Mouse (Mus musculus) stomach, postnatal 0 days (tissue): ENCODE results near the gene Mier2. TPM values are rescaled to one million over a fixed set of nuclear protein-coding genes. Genes with fewer than 3 reads are reported as not detected.

Source experiments
- ATAC-seq: fragments of 200-750 bp; cut with Nextera tagmentation; 2 replicates; pipeline ENCODE4 v1.8.0; 2017; ENCODE audit not compliant: low FRiP score, low TSS enrichment
- DNase-seq: peaks from one replicate; pipeline ENCODE4 v3.0.0-alpha.2; 2016; ENCODE audit warnings: low spot score
- H3K27ac ChIP-seq: fragments of 300-500 bp; sonication (generic); replicated peaks from 2 replicates; pipeline ENCODE4 v1.5.1; 2014; ENCODE audit warnings: mild to moderate bottlenecking, control low read depth
- H3K27me3 ChIP-seq: fragments of 300-500 bp; sonication (generic); 2 replicates; pipeline ENCODE4 v1.6.1; 2014; ENCODE audit warnings: low read length; ENCODE audit not compliant: control insufficient read depth, insufficient read depth
- H3K36me3 ChIP-seq: fragments of 300-500 bp; sonication (generic); 2 replicates; pipeline ENCODE4 v1.6.1; 2014; ENCODE audit warnings: low read length, mixed read lengths; ENCODE audit not compliant: control insufficient read depth, insufficient read depth
- H3K4me1 ChIP-seq: fragments of 300-500 bp; sonication (generic); replicated peaks from 2 replicates; pipeline ENCODE4 v1.6.1; 2014; ENCODE audit warnings: antibody characterized with exemption; ENCODE audit not compliant: control insufficient read depth, insufficient read depth
- H3K4me2 ChIP-seq: fragments of 300-500 bp; sonication (generic); replicated peaks from 2 replicates; pipeline ENCODE4 v1.6.1; 2014; ENCODE audit warnings: low read depth, mild to moderate bottlenecking, control low read depth, moderate library complexity
- H3K4me3 ChIP-seq: fragments of 300-500 bp; sonication (generic); 2 replicates; pipeline ENCODE4 v1.5.1; 2014; ENCODE audit warnings: low read depth, low read length, control low read depth
- H3K9ac ChIP-seq: fragments of 300-500 bp; sonication (generic); 2 replicates; pipeline ENCODE4 v1.6.1; 2014; ENCODE audit warnings: mild to moderate bottlenecking, low read length, control low read depth, mixed read lengths
- H3K9me3 ChIP-seq: fragments of 300-500 bp; sonication (generic); 2 replicates; pipeline ENCODE4 v1.6.1; 2016; ENCODE audit warnings: low read length; ENCODE audit not compliant: control insufficient read depth
- CTCF ChIP-seq: IDR thresholded peaks from 2 replicates; pipeline ENCODE4 v1.5.1; 2016; ENCODE audit warnings: antibody characterized with exemption, low read depth, mild to moderate bottlenecking, moderate library complexity
- EP300 ChIP-seq: optimal IDR thresholded peaks from 2 replicates; pipeline ENCODE3; 2016; ENCODE audit warnings: antibody characterized with exemption
- WGBS: fragments of 180-500 bp; shearing (Covaris S2); extraction: QIAGEN DNeasy Blood & Tissue Kit; methylation state at CpG from one replicate; pipeline ENCODE4 v1.1.7; 2014; 5-methylcytosine and 5-hydroxymethylcytosine counted together
- microRNA-seq: library from miRNA; unstranded; fragments of <30 nt; microRNA quantifications from one replicate; pipeline ENCODE4, GENCODE M21; 2016
- polyA plus RNA-seq: library from polyadenylated mRNA; unstranded; fragments of >200 nt; fragmentation: Nextera tagmentation; extraction: Ambion mirVana; gene quantifications from 2 replicates; pipeline ENCODE4 v1.2.1, GENCODE M21; 2015

Mier2 gene
- polyA plus RNA-seq, 1 experiment from 2014 or later, result 24.0 TPM

DNA sequence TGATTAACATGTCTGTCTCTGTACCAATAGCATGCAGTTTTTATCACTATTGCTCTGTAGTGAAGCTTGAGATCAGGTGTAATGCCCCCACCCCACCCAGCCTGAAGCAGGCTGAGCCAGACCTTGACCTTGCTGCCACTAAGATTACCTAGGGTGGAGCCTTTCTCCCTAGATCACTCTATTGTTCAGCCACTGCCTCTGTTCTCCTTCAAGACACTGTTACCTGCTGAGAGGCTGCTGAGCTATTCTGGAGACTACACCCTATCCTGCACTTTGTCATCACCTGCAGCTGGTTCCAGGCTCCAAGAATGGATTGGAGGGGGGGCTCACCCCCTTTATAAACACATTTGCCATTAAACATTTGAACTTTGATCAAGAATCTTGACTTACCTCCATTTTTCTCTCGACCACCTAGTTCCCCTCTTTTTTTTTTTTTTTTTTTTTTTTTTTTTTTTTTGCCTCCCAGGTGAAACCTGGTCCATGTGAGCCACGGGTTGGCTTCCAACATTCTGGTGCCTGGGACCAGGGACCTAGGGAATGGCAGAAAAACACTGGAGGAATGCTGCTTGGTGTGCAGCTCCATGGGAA lies 58.2 kb downstream of the Mier2 start:
- TF ChIP-seq EP300, result no peak
- no peak for TF ChIP-seq CTCF

DNA sequence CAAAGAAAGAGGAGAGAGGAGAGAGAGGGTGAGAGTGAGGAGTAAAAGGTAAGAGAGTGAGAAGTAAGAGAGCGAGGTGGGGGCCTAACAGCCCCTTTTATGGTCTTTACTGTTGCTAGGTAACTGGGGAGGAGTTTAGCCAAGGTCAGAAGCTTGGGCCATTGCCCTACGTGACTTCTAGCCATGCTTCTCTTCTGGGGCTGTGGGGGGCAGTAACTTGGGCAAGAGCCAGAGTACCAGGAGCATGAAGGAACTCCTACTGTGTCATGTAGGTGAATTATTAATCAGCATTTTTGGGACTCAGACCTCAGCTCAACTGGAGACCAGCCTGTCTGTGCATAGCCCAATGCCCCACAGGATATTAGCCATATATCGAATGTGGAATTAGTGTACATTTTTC lies 59.1 kb downstream of the Mier2 start:
- DNase-seq (no peak), ATAC-seq (no peak)
- no peak overlapping the region for H3K27ac ChIP-seq
- no peak overlapping the region for H3K9ac ChIP-seq
- no peaks in the 10 kb centered on the region for H3K9me3 ChIP-seq
- H3K4me2 ChIP-seq, result no peak overlapping the region
- no peak overlapping the region for H3K4me3 ChIP-seq
- TF ChIP-seq CTCF (no peak), EP300 (no peak)
- no peaks in the 10 kb centered on the region for H3K4me1 ChIP-seq
- WGBS, result 58% methylated on average over 3 of the region's 3 CpGs
- H3K27me3 ChIP-seq, result no peaks in the 10 kb centered on the region
- H3K36me3 ChIP-seq, result no peaks in the 10 kb centered on the region

More for the DNA sequence above, 58.2 kb downstream of the Mier2 start:
- H3K9me3 ChIP-seq, result no peaks in the 10 kb centered on the region
- ATAC-seq (no peak), DNase-seq (no peak)
- no peak overlapping the region for H3K9ac ChIP-seq
- H3K27me3 ChIP-seq, result no peaks in the 10 kb centered on the region
- WGBS, result 35% methylated on average over 2 of the region's 2 CpGs
- no peak overlapping the region for H3K4me2 ChIP-seq
- no peaks in the 10 kb centered on the region for H3K36me3 ChIP-seq
- no peak overlapping the region for H3K27ac ChIP-seq
- H3K4me1 ChIP-seq, result no peaks in the 10 kb centered on the region
- no peak overlapping the region for H3K4me3 ChIP-seq

Small RNA genes lying within 50 kb of the gene (microRNA-seq; reads per million reads assigned to microRNA genes)
- gene Mir6909, result not detected

Other genes with a start within 250 kb of the Mier2 start
- gene Vmn2r82, start 198.7 kb downstream of the Mier2 start, polyA plus RNA-seq, result not detected in 2 replicates
- not detected in 2 replicates for gene Vmn2r83, start 86.5 kb downstream of the Mier2 start, polyA plus RNA-seq
- gene Plpp2, start 21.4 kb downstream of the Mier2 start, polyA plus RNA-seq, result 81.8 and 92.1 TPM in 2 replicates
- not detected in 2 replicates for gene Theg, start 32.1 kb upstream of the Mier2 start, polyA plus RNA-seq
- gene C2cd4c, start 58.8 kb upstream of the Mier2 start, polyA plus RNA-seq, result 0.02 and 0.07 TPM in 2 replicates
- gene Shc2, start 82.7 kb upstream of the Mier2 start, polyA plus RNA-seq, result 2.7 and 3.3 TPM in 2 replicates
- not detected in 2 replicates for gene Odf3l2, start 90.5 kb upstream of the Mier2 start, polyA plus RNA-seq
- gene Madcam1, start 109.4 kb upstream of the Mier2 start, polyA plus RNA-seq, result 17.6 and 22.2 TPM in 2 replicates
- 50.3 and 51.0 TPM in 2 replicates for gene Tpgs1, start 114.2 kb upstream of the Mier2 start, polyA plus RNA-seq
- 85.3 and 86.9 TPM in 2 replicates for gene Cdc34, start 127.0 kb upstream of the Mier2 start, polyA plus RNA-seq
- gene Gzmm, start 133.8 kb upstream of the Mier2 start, polyA plus RNA-seq, result 0.62 and 0.83 TPM in 2 replicates
- 1,012 and 1,042 TPM in 2 replicates for gene Bsg, start 149.3 kb upstream of the Mier2 start, polyA plus RNA-seq
- gene Hcn2, start 161.4 kb upstream of the Mier2 start, polyA plus RNA-seq, result 0.28 and 0.38 TPM in 2 replicates
- gene Polrmt, start 191.4 kb upstream of the Mier2 start, polyA plus RNA-seq, result 16.5 and 20.6 TPM in 2 replicates
- gene Fgf22, start 199.9 kb upstream of the Mier2 start, polyA plus RNA-seq, result 13.5 and 14.9 TPM in 2 replicates
- gene Rnf126, start 211.8 kb upstream of the Mier2 start, polyA plus RNA-seq, result 60.0 and 68.6 TPM in 2 replicates
- gene Fstl3, start 222.1 kb upstream of the Mier2 start, polyA plus RNA-seq, result 14.1 and 17.6 TPM in 2 replicates
- gene Prss57, start 235.8 kb upstream of the Mier2 start, polyA plus RNA-seq, result 0.04 and 0.15 TPM in 2 replicates
- 27.8 and 29.1 TPM in 2 replicates for gene Palm, start 238.4 kb upstream of the Mier2 start, polyA plus RNA-seq